Comparison of ENCODE assay signal across 17 mouse cellular contexts in genomic region chr12:108741472-108741871, GRCm38 (mm10). TPM values are rescaled to one million over a fixed set of nuclear protein-coding genes. Genes with fewer than 3 reads are reported as not detected.
"Had no signal": no experiment of that assay in that cellular context is flagged by ENCODE, and none has a peak within 500 bp of the region (broad histone marks: within the 10 kb centered on the region; RNA-seq: fewer than 3 reads in every experiment).

No protein-coding gene starts in this region.

- H3K27me3 ChIP-seq: midbrain, embryonic 13.5 days; midbrain, embryonic 15.5 days; neural tube, embryonic 12.5 days; stomach, embryonic 15.5 days had no signal

- H3K36me3 ChIP-seq: midbrain, embryonic 13.5 days; midbrain, embryonic 15.5 days; neural tube, embryonic 12.5 days; stomach, embryonic 15.5 days had no signal

- H3K4me1 ChIP-seq: megakaryocyte, embryonic 14.5 days; midbrain, embryonic 13.5 days; midbrain, embryonic 15.5 days; neural tube, embryonic 12.5 days; stomach, embryonic 15.5 days had no signal

- DNase-seq: lung, adult 18-20 months; lung, embryonic 14.5 days; lung, postnatal 10 days; right cerebral cortex, postnatal 14 days; thymus, adult 18-20 months; thymus, postnatal 14 days; thymus, postnatal 36 days had no signal

- H3K27ac ChIP-seq: macrophage; midbrain, embryonic 13.5 days; midbrain, embryonic 15.5 days; neural tube, embryonic 12.5 days; stomach, embryonic 15.5 days; stomach, postnatal 0 days had no signal

- H3K9me3 ChIP-seq: megakaryocyte, embryonic 14.5 days; midbrain, embryonic 13.5 days; midbrain, embryonic 15.5 days; neural tube, embryonic 12.5 days; stomach, embryonic 15.5 days had no signal

- H3K4me3 ChIP-seq: megakaryocyte, embryonic 14.5 days; midbrain, embryonic 13.5 days; midbrain, embryonic 15.5 days; neural tube, embryonic 12.5 days; stomach, embryonic 15.5 days had no signal

RNA-seq across cellular contexts. Expression of gene Degs2, which starts 39.4 kb away (rescaled TPM):
- total RNA-seq: monocyte, adult 5-6 weeks; neutrophil, adult 5-6 weeks had no signal
- polyA plus RNA-seq: macrophage; spleen, adult 2 months had no signal
